ENCODE assay signal across 7 mouse cellular contexts in genomic region chr9:62341123-62341486, GRCm38 (mm10). TPM values are rescaled to one million over a fixed set of nuclear protein-coding genes. Genes with fewer than 3 reads are reported as not detected.
DNase-seq lines count a peak whose midpoint lies in the region; ATAC-seq and TF ChIP-seq lines count a peak whose summit lies in the region.

TSS of gene Anp32a (plus strand) at chr9:62341293.

- no peaks in the 10 kb centered on the region for H3K36me3 ChIP-seq in intestine, postnatal 0 days (ENCODE audit: control insufficient read depth, insufficient read depth)
- no peaks in the 10 kb centered on the region for H3K36me3 ChIP-seq in midbrain, embryonic 12.5 days
- no peaks in the 10 kb centered on the region for H3K36me3 ChIP-seq in small intestine, adult 2 months (ENCODE audit: control insufficient read depth, insufficient read depth, low read length)

- TF ChIP-seq CTCF in intestine, postnatal 0 days (IDR thresholded peaks at IDR 0.05; ENCODE audit: low read depth) = no peak
- TF ChIP-seq CTCF in small intestine, adult 2 months (IDR thresholded peaks at IDR 0.05; ENCODE audit: extremely low read depth, insufficient read length, insufficient replicate concordance, low read depth, low read length) = no peak

- H3K4me1 ChIP-seq in intestine, postnatal 0 days (replicated peaks; ENCODE audit: control insufficient read depth, insufficient read depth, low read length) = peaks cover 7% of the 10 kb centered on the region; the same call in 1 of the 2 replicates
- peaks cover 28% of the 10 kb centered on the region for H3K4me1 ChIP-seq in midbrain, embryonic 12.5 days
- H3K4me1 ChIP-seq in small intestine, adult 2 months (ENCODE audit: control insufficient read depth, insufficient read depth, insufficient read length, low read length) = peaks cover 6% of the 10 kb centered on the region; the same call in 1 of the 2 replicates

- WGBS in intestine, postnatal 0 days = under 1% methylated on average over 34 of the region's 34 CpGs
- 0% methylated on average over 34 of the region's 34 CpGs for WGBS in midbrain, embryonic 12.5 days
- under 1% methylated on average over 34 of the region's 34 CpGs for WGBS in small intestine, adult 2 months

- H3K27me3 ChIP-seq in intestine, postnatal 0 days (replicated peaks; ENCODE audit: control insufficient read depth, insufficient read depth, low read length) = no peaks in the 10 kb centered on the region
- no peaks in the 10 kb centered on the region for H3K27me3 ChIP-seq in midbrain, embryonic 12.5 days
- no peaks in the 10 kb centered on the region for H3K27me3 ChIP-seq in small intestine, adult 2 months (ENCODE audit: control insufficient read depth, insufficient read depth, low read length)

- peak within 1 kb of the TSS; percentile 99 for H3K27ac ChIP-seq in intestine, postnatal 0 days (ENCODE audit: low read depth, low read length)
- H3K27ac ChIP-seq in midbrain, embryonic 12.5 days (replicated peaks) = peak within 1 kb of the TSS; percentile 99
- H3K27ac ChIP-seq in small intestine, adult 2 months (ENCODE audit: insufficient read depth, low read depth, low read length) = peak within 1 kb of the TSS; percentile 86

- intact Hi-C loops in left cerebral cortex, postnatal 4 days (cut with DNase I) = no loop called here

- H3K9ac ChIP-seq in intestine, postnatal 0 days (ENCODE audit: low read depth, low read length) = peak within 1 kb of the TSS; percentile 96
- peak within 1 kb of the TSS; percentile 94 for H3K9ac ChIP-seq in midbrain, embryonic 12.5 days (replicated peaks)

- peak within 1 kb of the TSS; percentile 92 for H3K4me2 ChIP-seq in intestine, postnatal 0 days (replicated peaks; ENCODE audit: low read depth)
- peak within 1 kb of the TSS; percentile 84 for H3K4me2 ChIP-seq in midbrain, embryonic 12.5 days (replicated peaks)

- DNase-seq in adrenal gland, adult 8-10 months = peak; percentile 97
- DNase-seq in embryo, embryonic 9.5 days (ENCODE audit: extremely low spot score) = peak; percentile 98
- peak; percentile 96 to 100 for DNase-seq in gastrocnemius, postnatal 4 days (ENCODE audit: low spot score in 2 of 2)
- peak; percentile 99 for DNase-seq in left cerebral cortex, postnatal 4 days

- H3K9me3 ChIP-seq in intestine, postnatal 0 days (ENCODE audit: control insufficient read depth) = no peaks in the 10 kb centered on the region
- no peaks in the 10 kb centered on the region for H3K9me3 ChIP-seq in midbrain, embryonic 12.5 days

- peak; percentile 54 for TF ChIP-seq POLR2A in small intestine, adult 2 months (IDR thresholded peaks at IDR 0.05; ENCODE audit: low read depth, low read length)

- peak; percentile 80 for ATAC-seq in intestine, postnatal 0 days
- peak; percentile 91 for ATAC-seq in midbrain, embryonic 12.5 days (ENCODE audit: low FRiP score, low read depth)

- peak within 1 kb of the TSS; percentile 56 for H3K4me3 ChIP-seq in intestine, postnatal 0 days (ENCODE audit: low read depth, low read length)
- peak within 1 kb of the TSS; percentile 88 for H3K4me3 ChIP-seq in midbrain, embryonic 12.5 days
- H3K4me3 ChIP-seq in small intestine, adult 2 months (ENCODE audit: low read depth, low read length) = peak within 1 kb of the TSS; percentile 90

RNA-seq across cellular contexts. Expression of gene Anp32a, which starts in this region (rescaled TPM):
- 100 to 1,000 TPM; 271 to 383 (median 310) TPM for total RNA-seq in adrenal gland, adult 8-10 months (2022)
- total RNA-seq in gastrocnemius, postnatal 4 days (2021) = 100 to 1,000 TPM; 119 to 134 TPM
- 53.6 and 57.4 TPM in 2 replicates for polyA plus RNA-seq in intestine, postnatal 0 days (2015; fragmentation: Nextera tagmentation; extraction: Ambion mirVana)
- 100 to 1,000 TPM; 231 to 251 TPM for total RNA-seq in left cerebral cortex, postnatal 4 days (2021)
- polyA plus RNA-seq in midbrain, embryonic 12.5 days (2016; fragmentation: Nextera tagmentation; extraction: Ambion mirVana) = 182 and 184 TPM in 2 replicates
- 2.4 and 4.7 TPM in 2 replicates for polyA plus RNA-seq in small intestine, adult 2 months (2012; rRNA removed)

Comparison
In these comparisons a context has a peak if more than half of its experiments do, and no peak if none do; other contexts are left out.
1. Peak in every context shown above with its lines: DNase-seq, ATAC-seq, H3K4me3 ChIP-seq and H3K27ac ChIP-seq.